Mouse (Mus musculus): ENCODE results near the gene Tmem163.

DNA sequence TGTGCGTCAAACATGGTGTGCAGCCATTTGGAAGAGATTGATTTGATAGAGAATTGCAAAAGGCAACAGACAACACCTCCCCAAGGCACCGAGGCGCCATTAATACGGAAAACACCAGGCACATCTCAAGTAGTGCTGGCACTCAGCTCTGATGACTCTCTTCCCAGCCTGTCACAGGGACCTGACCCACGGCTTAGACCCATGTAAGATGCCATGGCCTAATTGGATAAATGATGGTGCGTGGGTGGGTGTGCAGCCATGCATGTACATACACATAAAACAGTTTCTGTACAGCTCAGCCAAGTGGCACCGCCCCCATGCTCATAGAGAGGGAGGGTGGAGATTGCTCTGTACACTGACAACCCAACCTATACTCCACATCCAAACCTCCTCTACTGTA, 102.3 kb downstream of the Tmem163 start:
- TF ChIP-seq CTCF (IDR thresholded peaks at IDR 0.05; ENCODE audit: borderline replicate concordance, insufficient read depth, low read length), result no peak
- TF ChIP-seq POLR2A (IDR thresholded peaks at IDR 0.05; ENCODE audit: low read depth, low read length), result no peak

Data from embryonic fibroblast, embryonic 13.5 days (primary cell).